In genomic region chr19:46670691-46671090, GRCm38 (mm10) we compare ENCODE assay signal across 8 mouse cellular contexts. TPM values are rescaled to one million over a fixed set of nuclear protein-coding genes. Genes with fewer than 3 reads are reported as not detected.
DNase-seq lines count a peak whose midpoint lies in the region; ATAC-seq and TF ChIP-seq lines count a peak whose summit lies in the region.

No protein-coding gene starts in this region.

- H3K27ac ChIP-seq in kidney, embryonic 15.5 days, result no peak overlapping the region
- H3K27ac ChIP-seq in lung, postnatal 0 days (ENCODE audit: low read length), result no peak overlapping the region

- H3K36me3 ChIP-seq in kidney, embryonic 15.5 days, result no peaks in the 10 kb centered on the region
- no peaks in the 10 kb centered on the region for H3K36me3 ChIP-seq in lung, postnatal 0 days (ENCODE audit: insufficient read depth, low read length)

- peaks cover 11% of the 10 kb centered on the region for H3K27me3 ChIP-seq in kidney, embryonic 15.5 days
- H3K27me3 ChIP-seq in lung, postnatal 0 days (replicated peaks; ENCODE audit: insufficient read depth, low read length), result no peaks in the 10 kb centered on the region

- no peak for TF ChIP-seq EP300 in lung, postnatal 0 days (IDR thresholded peaks at IDR 0.05)

- no peak overlapping the region for H3K4me3 ChIP-seq in kidney, embryonic 15.5 days (replicated peaks)
- H3K4me3 ChIP-seq in lung, postnatal 0 days (ENCODE audit: low read depth, low read length), result no peak overlapping the region

- peak; percentile 90 for TF ChIP-seq CTCF in lung, postnatal 0 days (IDR thresholded peaks at IDR 0.05)

- no peaks in the 10 kb centered on the region for H3K9me3 ChIP-seq in kidney, embryonic 15.5 days (replicated peaks)
- H3K9me3 ChIP-seq in lung, postnatal 0 days (ENCODE audit: low read length), result no peaks in the 10 kb centered on the region

- peak; percentile 82 for ATAC-seq in common myeloid progenitor, adult 5-6 weeks (replicated peaks; ENCODE audit: low read depth, poor library complexity, severe bottlenecking)
- ATAC-seq in kidney, embryonic 15.5 days (replicated peaks; ENCODE audit: low FRiP score), result 0 out of 2 replicates have a peak, but pooled peaks have one; percentile 22
- ATAC-seq in lung, postnatal 0 days, result peak; percentile 80
- no peak for ATAC-seq in activated CD4-positive, CD25-positive, alpha-beta regulatory T cell, adult 4 months

- DNase-seq in A20 (ENCODE audit: low read depth, low spot score) (peak; percentile 66), MN1 (ENCODE audit: low spot score) (peak; percentile 52)
- DNase-seq in heart, adult 8-10 months (ENCODE audit: low spot score), result peak; percentile 57
- peak; percentile 77 for DNase-seq in lung, postnatal 0 days (ENCODE audit: low spot score)
- DNase-seq in retina, adult 2 months (ENCODE audit: low read depth, low spot score), result peak; percentile 48

- no peaks in the 10 kb centered on the region for H3K4me1 ChIP-seq in kidney, embryonic 15.5 days
- H3K4me1 ChIP-seq in lung, postnatal 0 days (ENCODE audit: insufficient read depth, low read depth, low read length), result no peaks in the 10 kb centered on the region

- H3K4me2 ChIP-seq in kidney, embryonic 15.5 days, result no peak overlapping the region
- H3K4me2 ChIP-seq in lung, postnatal 0 days (replicated peaks; ENCODE audit: low read depth, low read length), result no peak overlapping the region

- WGBS in kidney, embryonic 15.5 days, result 29% methylated on average over 13 of the region's 13 CpGs
- 24% methylated on average over 13 of the region's 13 CpGs for WGBS in lung, postnatal 0 days

- no peak overlapping the region for H3K9ac ChIP-seq in kidney, embryonic 15.5 days
- H3K9ac ChIP-seq in lung, postnatal 0 days (replicated peaks; ENCODE audit: low read depth), result no peak overlapping the region

RNA-seq across cellular contexts. Expression of gene Cyp17a1, which starts 2.3 kb away (rescaled TPM):
- not detected in 2 replicates for total RNA-seq in common myeloid progenitor, adult 5-6 weeks (2017)
- total RNA-seq in heart, adult 8-10 months (2022), result not detected
- polyA plus RNA-seq in kidney, embryonic 15.5 days (2015; fragmentation: Nextera tagmentation; extraction: Ambion mirVana), result 0.12 and 0.79 TPM in 2 replicates
- polyA plus RNA-seq in lung, postnatal 0 days (2015; fragmentation: Nextera tagmentation; extraction: Ambion mirVana), result 0.08 and 0.12 TPM in 2 replicates
- not detected for polyA plus RNA-seq in activated CD4-positive, CD25-positive, alpha-beta regulatory T cell, adult 4 months (2017; shearing (Covaris generic))

RNA-seq across cellular contexts. Expression of gene Borcs7, which starts 19.0 kb away (rescaled TPM):
- total RNA-seq in common myeloid progenitor, adult 5-6 weeks (2017), result 3.7 and 5.8 TPM in 2 replicates
- 10 to 100 TPM in 1 of 4 experiments, 1 to 10 TPM in 3; 7.7 to 11.1 (median 8.6) TPM for total RNA-seq in heart, adult 8-10 months (2022)
- 17.5 and 17.9 TPM in 2 replicates for polyA plus RNA-seq in kidney, embryonic 15.5 days (2015; fragmentation: Nextera tagmentation; extraction: Ambion mirVana)
- polyA plus RNA-seq in lung, postnatal 0 days (2015; fragmentation: Nextera tagmentation; extraction: Ambion mirVana), result 13.0 and 14.3 TPM in 2 replicates
- polyA plus RNA-seq in activated CD4-positive, CD25-positive, alpha-beta regulatory T cell, adult 4 months (2017; shearing (Covaris generic)), result 1 to 10 TPM; 6.6 to 7.0 TPM

RNA-seq across cellular contexts. Expression of gene As3mt, which starts 36.6 kb away (rescaled TPM):
- total RNA-seq in common myeloid progenitor, adult 5-6 weeks (2017), result 48.9 and 53.3 TPM in 2 replicates
- total RNA-seq in heart, adult 8-10 months (2022), result 100 to 1,000 TPM in 2 of 4 experiments, 10 to 100 TPM in 2; 91.3 to 104 (median 98.7) TPM
- 45.6 and 47.0 TPM in 2 replicates for polyA plus RNA-seq in kidney, embryonic 15.5 days (2015; fragmentation: Nextera tagmentation; extraction: Ambion mirVana)
- polyA plus RNA-seq in lung, postnatal 0 days (2015; fragmentation: Nextera tagmentation; extraction: Ambion mirVana), result 27.5 and 27.6 TPM in 2 replicates
- polyA plus RNA-seq in activated CD4-positive, CD25-positive, alpha-beta regulatory T cell, adult 4 months (2017; shearing (Covaris generic)), result 1 to 10 TPM; 6.7 to 8.3 TPM
